Mouse (Mus musculus): ENCODE measurements around the gene Galc. TPM values are rescaled to one million over a fixed set of nuclear protein-coding genes. Genes with fewer than 3 reads are reported as not detected.

The Galc gene
- total RNA-seq, 2 experiments from 2014 or later: 15.3 to 18.2 TPM

DNA sequence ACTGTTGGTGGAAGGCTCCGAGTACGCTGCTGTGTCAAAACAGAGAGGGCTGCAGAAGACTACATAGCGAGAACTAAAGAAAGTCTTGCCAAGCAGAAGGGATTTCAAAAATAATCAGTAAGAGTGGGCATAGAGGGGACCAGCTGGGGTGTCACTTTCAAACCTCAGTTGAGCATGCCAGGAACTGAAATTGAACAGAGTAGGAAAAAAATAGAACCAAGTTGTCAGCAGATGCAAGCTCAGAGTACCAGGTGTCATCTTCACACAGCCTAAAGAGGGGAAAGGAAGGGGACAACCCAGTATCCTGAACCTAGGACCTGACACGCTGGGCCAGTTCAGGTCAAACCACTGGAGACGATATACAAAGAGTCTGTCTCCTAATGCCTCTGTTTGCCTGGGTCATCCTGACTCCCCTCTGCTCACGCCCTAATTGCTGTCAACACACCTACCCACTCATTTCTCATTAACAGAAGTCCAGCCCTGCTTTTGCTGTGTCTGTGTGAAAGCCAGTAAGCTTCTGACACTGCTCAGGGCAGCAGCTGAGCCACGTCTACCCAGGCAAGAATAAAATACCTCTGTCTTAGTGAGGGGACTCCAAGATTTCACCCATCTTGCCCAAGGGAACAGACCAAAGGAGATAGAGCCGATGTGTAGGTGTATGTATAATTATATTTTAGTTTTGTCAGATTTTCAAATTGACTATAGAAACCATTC, 71.9 kb downstream of the Galc start:
- DNase-seq (ENCODE audit: low spot score in 2 of 2): no peak

DNA sequence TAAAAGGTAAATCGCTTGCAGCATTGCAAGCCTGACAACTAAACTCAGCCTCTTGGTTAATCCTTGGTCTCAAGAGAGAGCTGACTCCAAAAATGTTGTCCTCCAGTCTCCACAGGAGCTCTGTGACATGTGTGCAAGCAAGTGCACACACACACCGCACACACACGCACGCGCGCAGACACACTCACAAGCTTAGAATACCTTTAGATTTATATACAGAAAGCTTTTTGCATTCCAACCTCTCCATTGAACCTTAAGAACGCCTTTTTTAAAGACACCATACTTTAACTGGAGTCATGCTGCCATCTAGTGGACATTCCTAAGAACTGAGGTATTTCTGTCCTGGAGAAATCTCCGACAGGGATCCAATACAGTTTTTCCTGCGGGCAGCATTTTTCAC, 77.5 kb downstream of the Galc start:
- no peak for DNase-seq (ENCODE audit: low spot score in 2 of 2)

DNA sequence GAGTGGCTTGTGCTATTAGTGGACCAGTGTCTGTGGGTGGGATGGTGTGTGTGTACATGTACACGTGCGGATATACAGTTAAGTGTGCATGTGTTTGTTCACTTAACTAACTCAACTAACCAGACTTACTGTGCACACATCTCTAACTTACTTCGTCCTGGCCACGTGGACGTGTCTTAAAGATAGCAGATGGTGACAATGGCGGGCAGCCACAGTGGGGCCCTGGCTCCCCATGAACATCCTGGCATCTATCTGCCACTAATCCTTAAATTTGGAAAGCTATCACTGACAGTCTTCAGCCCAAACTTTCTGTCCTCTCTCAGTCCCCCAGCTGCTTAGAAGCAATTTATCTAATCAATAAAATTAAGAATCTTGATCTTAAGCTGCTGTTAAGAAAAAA, 78.5 kb downstream of the Galc start:
- DNase-seq (ENCODE audit: low spot score in 2 of 2): no peak

DNA sequence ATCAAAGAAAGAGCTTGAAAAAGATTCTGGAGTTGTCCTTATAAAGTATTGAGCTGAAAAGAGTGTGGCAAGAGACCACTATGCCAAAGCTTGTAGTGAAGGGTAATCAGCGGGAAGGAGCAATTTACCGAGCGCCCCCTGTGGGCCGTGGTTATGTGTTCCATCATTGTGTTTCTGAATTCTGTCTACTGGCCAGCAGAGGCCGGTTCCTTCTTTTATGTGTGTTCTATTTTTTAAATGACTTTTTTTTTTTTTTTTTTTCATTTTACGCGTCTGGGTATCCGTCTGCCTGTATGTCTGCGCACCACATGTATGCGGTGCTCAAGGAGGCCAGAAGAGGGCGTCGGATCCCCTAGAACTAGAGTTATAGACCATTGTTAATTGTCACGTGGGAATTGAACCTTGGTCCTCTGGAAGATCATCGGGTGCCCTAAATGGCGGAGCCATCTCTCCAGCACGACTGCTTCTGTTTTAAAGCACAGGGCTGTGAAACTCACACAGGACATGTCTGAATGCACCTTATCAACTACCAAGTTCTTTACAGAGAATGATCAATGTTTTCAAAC, 78.9 kb downstream of the Galc start:
- DNase-seq (ENCODE audit: low spot score in 2 of 2): no peak

DNA sequence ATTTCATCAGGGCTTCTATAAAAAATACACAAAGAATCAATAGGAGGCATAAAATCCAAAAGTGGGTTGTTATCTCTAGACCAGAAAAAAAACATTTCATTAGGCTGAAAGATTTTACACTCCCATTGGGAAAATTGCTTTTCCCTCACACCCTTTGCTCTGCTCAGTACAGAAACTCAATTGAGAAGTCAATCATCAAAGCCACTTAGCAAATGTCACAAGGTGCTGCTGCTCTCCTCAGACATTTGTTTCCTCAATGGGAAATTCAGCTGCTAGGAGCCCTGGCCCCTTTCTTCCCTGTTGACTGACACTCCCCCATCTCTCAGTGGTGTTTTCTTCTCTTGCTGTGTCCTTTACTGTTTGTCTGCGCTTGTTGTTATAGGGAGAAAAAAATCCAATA, 79.8 kb downstream of the Galc start:
- no peak for DNase-seq (ENCODE audit: low spot score in 2 of 2)

DNA sequence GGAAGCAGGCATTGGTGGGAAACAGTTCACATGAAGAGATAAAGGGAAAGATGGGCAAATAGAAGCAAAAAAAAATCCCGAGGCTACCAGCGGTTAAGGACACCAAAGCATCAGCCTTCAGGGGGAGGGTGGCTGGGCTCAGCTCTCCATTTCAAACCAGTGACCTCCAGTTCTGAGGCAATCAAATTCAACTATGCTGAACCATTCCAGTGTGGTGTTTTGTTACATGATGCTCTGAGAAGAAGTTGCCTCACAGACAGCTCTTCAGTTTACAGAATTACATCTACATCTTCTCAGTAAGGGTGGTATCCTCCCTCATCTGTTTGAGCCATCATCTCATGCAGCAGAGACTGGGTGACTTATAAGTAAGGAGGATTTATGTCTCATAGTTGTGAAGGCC, 82.6 kb downstream of the Galc start:
- DNase-seq (ENCODE audit: low spot score in 2 of 2): no peak

DNA sequence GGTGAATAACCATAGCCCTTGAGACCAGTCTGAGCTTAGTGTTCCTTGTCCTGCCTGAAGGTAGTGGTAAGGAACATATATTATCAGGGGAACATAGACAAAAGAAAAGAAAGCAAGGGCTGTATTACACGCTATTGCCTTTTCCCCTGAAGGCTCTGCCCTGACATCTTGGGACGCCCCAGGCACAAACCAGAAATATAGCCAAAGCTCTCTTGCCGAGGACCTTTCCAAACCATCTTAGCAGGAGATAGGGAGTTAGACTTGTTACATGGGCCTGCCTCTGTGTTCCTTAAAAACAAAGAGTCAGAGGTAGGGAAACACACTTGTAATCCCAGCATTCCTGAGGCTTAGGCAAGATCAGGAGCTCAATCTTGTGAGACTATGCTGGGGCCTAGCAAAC, 97.4 kb downstream of the Galc start:
- DNase-seq (ENCODE audit: low spot score in 2 of 2): no peak

DNA sequence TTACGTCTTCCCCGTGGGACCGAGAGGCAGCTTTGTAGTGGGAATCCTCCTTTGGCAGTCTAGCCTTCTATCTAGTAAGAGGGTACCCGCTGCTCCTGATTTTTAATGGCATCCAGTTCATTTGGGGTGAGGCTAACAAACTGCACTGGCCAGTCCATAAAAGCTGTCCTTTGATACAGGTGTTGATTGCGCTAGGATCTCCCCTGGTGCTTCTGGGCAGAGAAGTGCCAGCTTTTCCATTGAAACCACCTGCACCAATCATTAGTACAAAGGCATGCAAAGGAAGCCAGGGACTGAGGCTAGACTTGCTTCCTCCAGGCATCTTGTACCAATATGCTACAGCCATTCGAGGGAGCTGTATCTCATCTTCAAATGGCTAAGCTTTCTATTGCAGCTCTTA, 98.4 kb downstream of the Galc start:
- DNase-seq (ENCODE audit: low spot score in 2 of 2): no peak

Other genes with a start within 250 kb of the Galc start
- 1 to 10 TPM; 1.7 to 1.9 TPM for gene Gpr65, start 9.2 kb upstream of the Galc start, total RNA-seq (2021)

Measured in adrenal gland, postnatal 4 days (tissue).